Mouse (Mus musculus): ENCODE data around the gene Cpne5. TPM values are rescaled to one million over a fixed set of nuclear protein-coding genes. Genes with fewer than 3 reads are reported as not detected.

Gene Cpne5
- polyA plus RNA-seq (2012; rRNA removed; ENCODE audit: low replicate concordance): 1.5 and 1.7 TPM in 2 replicates

GRCm38 (mm10) chr17:29237772-29238420, at the start of gene Cpne5:
TSS of gene Cpne5 (minus strand) at chr17:29238167.

GRCm38 (mm10) chr17:29268682-29269348, 30.8 kb upstream of the Cpne5 start, which contains the start of gene BC004004:
TSS of gene BC004004 (plus strand) at chr17:29268788.

GRCm38 (mm10) chr17:29263840-29264633, 26.1 kb upstream of the Cpne5 start, which contains the start of gene Ppil1:
TSS of gene Ppil1 (minus strand) at chr17:29264186.

GRCm38 (mm10) chr17:29113591-29114352, 124.2 kb downstream of the Cpne5 start, which contains the start of gene Rab44:
TSS of gene Rab44 (plus strand) at chr17:29114145.

Other genes starting within 250 kb of the Cpne5 start
- 118 and 185 TPM in 2 replicates for gene Stk38, start 230.2 kb downstream of the Cpne5 start, polyA plus RNA-seq (2012; rRNA removed; ENCODE audit: low replicate concordance)
- 106 and 172 TPM in 2 replicates for gene Srsf3, start 205.5 kb downstream of the Cpne5 start, polyA plus RNA-seq (2012; rRNA removed; ENCODE audit: low replicate concordance)
- gene Cdkn1a, start 147.2 kb downstream of the Cpne5 start, polyA plus RNA-seq (2012; rRNA removed; ENCODE audit: low replicate concordance): 30.1 and 55.3 TPM in 2 replicates
- 3.8 and 3.9 TPM in 2 replicates for gene Rab44, start 124.0 kb downstream of the Cpne5 start, polyA plus RNA-seq (2012; rRNA removed; ENCODE audit: low replicate concordance)
- gene Ppil1, start 26.0 kb upstream of the Cpne5 start, polyA plus RNA-seq (2012; rRNA removed; ENCODE audit: low replicate concordance): 13.7 and 18.0 TPM in 2 replicates
- 71.5 and 132 TPM in 2 replicates for gene BC004004, start 30.6 kb upstream of the Cpne5 start, polyA plus RNA-seq (2012; rRNA removed; ENCODE audit: low replicate concordance)
- 163 and 240 TPM in 2 replicates for gene Pi16, start 79.5 kb upstream of the Cpne5 start, polyA plus RNA-seq (2012; rRNA removed; ENCODE audit: low replicate concordance)
- gene Mtch1, start 109.8 kb upstream of the Cpne5 start, polyA plus RNA-seq (2012; rRNA removed; ENCODE audit: low replicate concordance): 344 and 391 TPM in 2 replicates
- 75.4 and 118 TPM in 2 replicates for gene Fgd2, start 122.7 kb upstream of the Cpne5 start, polyA plus RNA-seq (2012; rRNA removed; ENCODE audit: low replicate concordance)